Mouse (Mus musculus): ENCODE measurements around the gene Txnrd2. TPM values are rescaled to one million over a fixed set of nuclear protein-coding genes. Genes with fewer than 3 reads are reported as not detected.

The Txnrd2 gene
- polyA plus RNA-seq, 1 experiment from 2014 or later = 17.7 TPM

DNA sequence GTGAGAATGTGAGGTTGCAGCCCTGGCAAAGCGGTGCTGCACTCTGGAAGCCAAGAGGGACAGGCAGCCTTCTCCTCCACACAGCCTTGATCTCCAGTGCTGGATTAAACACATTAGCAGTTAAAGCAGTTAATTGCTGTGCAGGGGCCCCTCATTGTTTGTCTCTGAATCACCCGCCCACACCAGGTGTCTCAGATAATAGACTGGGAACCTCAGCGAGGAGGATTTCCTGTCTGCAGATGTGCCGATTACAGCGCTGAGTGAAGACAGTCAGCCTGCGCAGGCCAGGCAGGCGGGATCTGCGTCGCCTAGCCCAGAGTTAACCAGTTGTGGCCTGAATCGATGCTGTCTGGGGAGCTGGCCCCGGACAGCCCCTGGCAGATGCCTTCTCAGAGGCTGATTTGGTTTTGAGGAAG, 33.8 kb downstream of the Txnrd2 start:
- 2% methylated on average over 11 of the region's 11 CpGs for WGBS
- ATAC-seq (ENCODE audit: insufficient number of reproducible peaks, insufficient read depth, low FRiP score, low TSS enrichment, low read depth) = peak; percentile 53
- peak overlapping the region; percentile 44 for H3K4me2 ChIP-seq
- peak overlapping the region; percentile 32 for H3K9ac ChIP-seq
- no peaks in the 10 kb centered on the region for H3K9me3 ChIP-seq
- H3K36me3 ChIP-seq = peaks cover 9% of the 10 kb centered on the region; the same call in 1 of the 2 replicates
- peaks cover 9% of the 10 kb centered on the region; the same call in 1 of the 2 replicates for H3K27me3 ChIP-seq
- H3K4me1 ChIP-seq = peaks cover 41% of the 10 kb centered on the region
- H3K4me3 ChIP-seq = peak overlapping the region; percentile 5; the same call in 1 of the 2 replicates
- H3K27ac ChIP-seq = peak overlapping the region; percentile 62; the same call in 1 of the 2 replicates

DNA sequence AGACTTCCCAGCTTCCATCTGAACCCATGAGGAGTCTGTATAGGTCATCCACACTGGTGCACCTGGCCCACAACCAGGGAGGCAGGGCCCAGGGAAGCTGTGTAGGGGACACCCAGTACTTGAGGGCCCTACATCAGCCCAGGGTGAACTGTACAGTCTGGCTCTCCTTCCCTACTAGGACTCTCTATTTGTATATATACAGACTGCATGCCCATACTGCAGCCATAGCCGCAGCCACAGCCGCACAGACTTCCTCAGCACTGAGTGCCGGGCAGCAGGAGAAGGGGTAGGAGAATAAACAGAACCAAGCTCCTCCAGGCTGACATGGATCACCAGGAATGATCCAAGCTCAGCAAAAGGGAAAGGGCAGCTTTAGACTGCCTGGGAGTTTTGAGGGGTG, 34.6 kb downstream of the Txnrd2 start:
- ATAC-seq (ENCODE audit: insufficient number of reproducible peaks, insufficient read depth, low FRiP score, low TSS enrichment, low read depth) = no peak
- peak overlapping the region; percentile 32; the same call in 1 of the 2 replicates for H3K9ac ChIP-seq
- H3K27ac ChIP-seq = 0 out of 2 replicates have a peak overlapping the region, but pooled peaks have one; percentile 62
- H3K4me3 ChIP-seq = no peak overlapping the region
- no peak overlapping the region for H3K4me2 ChIP-seq
- H3K36me3 ChIP-seq = peaks cover 9% of the 10 kb centered on the region; the same call in 1 of the 2 replicates
- peaks cover 41% of the 10 kb centered on the region for H3K4me1 ChIP-seq
- no peaks in the 10 kb centered on the region for H3K9me3 ChIP-seq
- peaks cover 9% of the 10 kb centered on the region; the same call in 1 of the 2 replicates for H3K27me3 ChIP-seq
- WGBS = 92% methylated on average over 3 of the region's 3 CpGs

DNA sequence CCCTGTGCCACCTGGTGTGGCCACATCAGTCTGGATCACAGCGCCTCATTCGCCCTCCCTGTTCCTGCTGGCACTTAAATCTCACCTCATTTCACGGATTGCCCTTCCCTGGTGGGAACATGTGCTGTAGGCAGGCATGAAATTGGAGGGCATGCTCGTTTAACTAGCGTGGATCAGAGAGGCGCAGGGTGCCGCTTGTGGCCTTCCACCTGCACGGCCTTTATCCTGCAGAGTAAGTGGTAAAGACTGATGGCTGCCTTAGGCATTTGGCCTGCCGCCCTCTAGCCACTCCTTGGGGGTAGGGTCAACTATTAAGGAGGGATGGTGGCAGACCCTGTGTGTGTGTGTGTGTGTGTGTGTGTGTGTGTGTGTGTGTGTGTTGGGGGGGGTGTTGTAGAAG, 35.8 kb downstream of the Txnrd2 start:
- H3K9ac ChIP-seq = no peak overlapping the region
- H3K9me3 ChIP-seq = no peaks in the 10 kb centered on the region
- H3K4me1 ChIP-seq = peaks cover 41% of the 10 kb centered on the region
- ATAC-seq (ENCODE audit: insufficient number of reproducible peaks, insufficient read depth, low FRiP score, low TSS enrichment, low read depth) = no peak
- no peak overlapping the region for H3K4me2 ChIP-seq
- H3K36me3 ChIP-seq = 0 out of 2 replicates have a peak, but pooled peaks cover 1% of the 10 kb centered on the region
- H3K4me3 ChIP-seq = no peak overlapping the region
- WGBS = 44% methylated on average over 9 of the region's 9 CpGs
- 0 out of 2 replicates have a peak, but pooled peaks cover 5% of the 10 kb centered on the region for H3K27me3 ChIP-seq
- H3K27ac ChIP-seq = no peak overlapping the region

DNA sequence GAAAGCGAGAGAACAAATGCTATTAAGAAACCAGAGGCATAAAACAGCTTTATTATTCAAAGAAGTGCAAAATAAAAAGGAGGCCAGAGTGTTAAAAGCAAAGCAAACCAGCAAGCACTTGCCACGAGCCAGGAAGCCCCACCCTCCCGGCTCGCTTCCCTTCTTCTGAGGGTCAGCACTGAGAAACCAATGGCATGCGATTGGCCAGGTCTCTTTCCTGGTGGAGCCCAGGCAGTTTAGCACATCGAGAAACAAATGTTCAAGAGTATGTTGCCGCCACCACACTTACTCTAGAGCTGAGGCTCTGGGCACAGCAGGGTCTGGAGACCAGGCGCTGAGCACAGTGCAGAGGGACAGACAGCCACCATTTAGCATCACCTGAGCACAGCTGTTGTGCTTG, 36.4 kb downstream of the Txnrd2 start:
- no peak for ATAC-seq (ENCODE audit: insufficient number of reproducible peaks, insufficient read depth, low FRiP score, low TSS enrichment, low read depth)
- H3K4me3 ChIP-seq = no peak overlapping the region
- H3K27ac ChIP-seq = no peak overlapping the region
- no peaks in the 10 kb centered on the region for H3K9me3 ChIP-seq
- H3K9ac ChIP-seq = no peak overlapping the region
- no peak overlapping the region for H3K4me2 ChIP-seq
- no peaks in the 10 kb centered on the region for H3K36me3 ChIP-seq
- peaks cover 41% of the 10 kb centered on the region for H3K4me1 ChIP-seq
- H3K27me3 ChIP-seq = 0 out of 2 replicates have a peak, but pooled peaks cover 5% of the 10 kb centered on the region
- 51% methylated on average over 8 of the region's 8 CpGs for WGBS

DNA sequence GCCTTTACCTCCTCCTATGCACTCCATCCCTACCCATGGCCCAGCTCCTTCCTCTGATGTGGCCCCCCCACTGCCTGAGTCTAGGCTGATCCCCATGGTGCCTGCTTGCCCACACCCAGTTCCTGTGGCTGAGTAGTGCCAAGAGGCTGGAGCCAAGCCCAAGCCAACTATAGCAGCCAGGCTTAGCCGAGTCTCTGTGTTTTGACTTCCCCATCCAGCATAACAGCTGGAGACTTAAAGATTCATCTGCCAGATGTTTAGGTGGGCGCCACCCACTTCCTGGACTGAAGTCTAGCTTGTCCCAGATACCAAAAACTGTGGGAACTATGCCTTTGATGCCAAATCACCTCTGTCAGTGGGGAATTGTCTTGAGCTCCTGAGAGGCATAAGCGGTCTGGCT, 38.1 kb downstream of the Txnrd2 start:
- Histone ChIP-seq H3K27ac (peak overlapping the region; percentile 11; the same call in 1 of the 2 replicates), H3K9me3 (no peaks in the 10 kb centered on the region), H3K36me3 (0 out of 2 replicates have a peak, but pooled peaks cover 5% of the 10 kb centered on the region), H3K4me2 (no peak overlapping the region), H3K4me1 (peaks cover 32% of the 10 kb centered on the region), H3K4me3 (no peak overlapping the region), H3K9ac (no peak overlapping the region), H3K27me3 (0 out of 2 replicates have a peak, but pooled peaks cover 5% of the 10 kb centered on the region)
- 59% methylated on average over 3 of the region's 3 CpGs for WGBS
- ATAC-seq (ENCODE audit: insufficient number of reproducible peaks, insufficient read depth, low FRiP score, low TSS enrichment, low read depth) = no peak

DNA sequence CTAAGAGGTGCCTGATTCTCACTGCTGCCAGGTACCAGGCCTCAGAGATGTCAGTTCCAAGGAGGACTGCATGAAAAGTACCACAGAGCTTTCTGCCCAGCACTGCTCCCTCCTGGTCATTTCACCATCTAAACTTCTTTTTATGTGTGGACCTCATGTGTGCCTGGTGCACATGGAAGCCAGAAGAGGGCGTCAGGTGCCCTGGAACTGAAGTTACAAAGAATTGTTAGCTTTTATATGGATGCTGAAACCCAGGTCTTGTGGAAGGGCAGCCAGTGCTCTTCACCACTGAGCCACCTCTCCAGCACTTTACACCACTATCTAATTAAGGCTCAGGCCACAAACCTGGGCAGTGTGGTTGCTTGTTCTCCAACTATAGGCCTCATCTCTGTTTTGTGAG, 44.6 kb downstream of the Txnrd2 start:
- Histone ChIP-seq H3K4me2 (no peak overlapping the region), H3K36me3 (peaks cover 8% of the 10 kb centered on the region; the same call in 1 of the 2 replicates), H3K4me1 (peaks cover 15% of the 10 kb centered on the region; the same call in 1 of the 2 replicates), H3K27me3 (no peaks in the 10 kb centered on the region), H3K9me3 (no peaks in the 10 kb centered on the region), H3K9ac (no peak overlapping the region), H3K4me3 (no peak overlapping the region), H3K27ac (0 out of 2 replicates have a peak overlapping the region, but pooled peaks have one; percentile 12)
- 44% methylated on average over 1 of the region's 1 CpGs for WGBS
- ATAC-seq (ENCODE audit: insufficient number of reproducible peaks, insufficient read depth, low FRiP score, low TSS enrichment, low read depth) = no peak

DNA sequence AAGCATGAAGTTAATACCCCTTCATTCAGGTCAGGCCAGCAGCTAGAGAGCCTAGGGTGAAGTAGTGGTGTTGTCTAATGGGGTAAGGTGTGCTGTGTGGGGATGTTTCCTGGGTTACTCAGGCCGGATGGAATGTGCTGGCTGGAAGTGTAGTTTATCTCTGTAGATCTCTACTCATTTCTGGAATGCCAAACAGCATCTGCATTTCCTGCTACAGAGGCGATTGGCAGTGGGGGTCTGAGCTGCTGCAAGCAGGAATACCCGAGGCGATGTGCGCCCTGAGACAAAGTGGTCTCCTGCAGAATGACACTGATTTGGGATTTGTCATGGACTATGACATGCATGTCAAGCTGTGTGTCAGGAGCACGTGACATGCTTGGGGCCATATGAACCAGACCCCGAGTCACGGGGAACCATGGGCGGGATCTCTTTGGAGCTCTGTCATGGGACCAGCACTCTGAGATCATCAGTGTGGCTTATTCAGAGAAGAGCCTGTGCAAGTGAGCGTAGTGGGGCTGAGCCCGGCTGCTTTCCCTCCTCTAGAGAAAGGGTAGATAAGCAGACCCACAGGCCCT, 45.3 kb downstream of the Txnrd2 start:
- no peak overlapping the region for H3K4me3 ChIP-seq
- no peaks in the 10 kb centered on the region for H3K9me3 ChIP-seq
- WGBS = 53% methylated on average over 11 of the region's 11 CpGs
- H3K4me1 ChIP-seq = peaks cover 15% of the 10 kb centered on the region; the same call in 1 of the 2 replicates
- H3K27me3 ChIP-seq = no peaks in the 10 kb centered on the region
- H3K36me3 ChIP-seq = peaks cover 8% of the 10 kb centered on the region; the same call in 1 of the 2 replicates
- no peak for ATAC-seq (ENCODE audit: insufficient number of reproducible peaks, insufficient read depth, low FRiP score, low TSS enrichment, low read depth)
- 0 out of 2 replicates have a peak overlapping the region, but pooled peaks have one; percentile 12 for H3K27ac ChIP-seq
- no peak overlapping the region for H3K9ac ChIP-seq
- no peak overlapping the region for H3K4me2 ChIP-seq

DNA sequence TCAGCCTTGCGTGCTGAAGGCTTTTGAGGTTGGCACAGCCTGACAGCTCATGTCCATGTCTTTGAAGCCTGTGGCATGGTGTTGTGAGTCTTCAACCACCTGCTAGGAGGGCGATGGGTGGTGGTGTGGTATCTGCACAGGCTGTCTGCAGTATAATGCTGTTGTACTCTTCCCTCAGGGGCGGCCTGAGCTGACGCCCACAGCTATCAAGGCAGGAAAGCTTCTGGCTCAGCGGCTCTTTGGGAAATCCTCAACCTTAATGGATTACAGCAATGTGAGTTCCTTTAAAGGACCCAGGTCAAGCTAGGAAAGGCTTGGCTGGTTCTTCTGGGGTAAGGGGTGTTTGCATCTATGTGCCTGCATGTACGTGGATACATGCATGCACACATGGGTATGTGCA, 45.8 kb downstream of the Txnrd2 start:
- no peak overlapping the region for H3K4me3 ChIP-seq
- H3K4me1 ChIP-seq = peaks cover 15% of the 10 kb centered on the region; the same call in 1 of the 2 replicates
- H3K36me3 ChIP-seq = peaks cover 8% of the 10 kb centered on the region; the same call in 1 of the 2 replicates
- H3K4me2 ChIP-seq = no peak overlapping the region
- H3K9ac ChIP-seq = no peak overlapping the region
- ATAC-seq (ENCODE audit: insufficient number of reproducible peaks, insufficient read depth, low FRiP score, low TSS enrichment, low read depth) = no peak
- no peaks in the 10 kb centered on the region for H3K9me3 ChIP-seq
- H3K27ac ChIP-seq = 0 out of 2 replicates have a peak overlapping the region, but pooled peaks have one; percentile 12
- WGBS = 80% methylated on average over 6 of the region's 6 CpGs
- no peaks in the 10 kb centered on the region for H3K27me3 ChIP-seq

DNA sequence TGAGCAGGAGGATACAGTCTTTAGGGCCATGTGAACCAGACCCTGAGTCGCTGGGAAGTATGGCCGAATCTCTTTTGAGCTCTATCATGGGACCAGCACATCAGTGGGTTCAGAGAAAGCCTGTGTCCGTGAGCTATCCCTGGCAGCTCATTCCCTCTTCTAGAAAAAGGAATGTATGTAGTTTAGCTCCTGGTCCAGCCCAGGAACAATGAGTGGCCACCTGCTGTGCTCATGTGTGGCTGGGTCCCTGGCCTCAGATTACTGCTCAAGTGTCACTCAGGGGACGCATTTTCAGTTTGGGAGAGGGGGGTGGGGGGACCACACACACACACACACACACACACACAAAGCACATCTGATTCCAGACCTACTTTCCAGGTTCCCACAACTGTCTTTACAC, 46.2 kb downstream of the Txnrd2 start:
- H3K36me3 ChIP-seq = peaks cover 8% of the 10 kb centered on the region; the same call in 1 of the 2 replicates

DNA sequence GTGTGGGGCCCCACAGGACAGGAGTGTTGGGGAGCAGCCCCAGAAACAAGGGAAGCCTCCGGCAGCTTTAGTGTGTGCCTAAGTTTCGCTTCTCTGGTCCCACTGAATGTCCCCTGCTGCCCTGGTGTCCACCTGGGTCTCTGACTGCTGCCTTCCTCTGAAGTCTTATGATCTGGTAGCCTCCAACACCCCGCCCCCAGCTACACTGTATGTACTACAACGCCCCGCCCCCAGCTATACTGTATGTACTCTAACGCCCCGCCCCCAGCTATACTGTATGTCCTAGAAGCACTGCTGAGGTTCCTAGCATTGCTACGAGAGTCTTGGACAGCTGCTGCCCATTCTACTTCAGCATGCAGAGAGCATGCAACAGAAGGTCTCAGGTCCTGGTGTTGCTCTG, 46.8 kb downstream of the Txnrd2 start:
- no peaks in the 10 kb centered on the region for H3K9me3 ChIP-seq
- H3K4me1 ChIP-seq = peaks cover 15% of the 10 kb centered on the region
- no peak overlapping the region for H3K4me2 ChIP-seq
- H3K4me3 ChIP-seq = no peak overlapping the region
- H3K27me3 ChIP-seq = no peaks in the 10 kb centered on the region
- H3K27ac ChIP-seq = no peak overlapping the region
- no peak for ATAC-seq (ENCODE audit: insufficient number of reproducible peaks, insufficient read depth, low FRiP score, low TSS enrichment, low read depth)
- no peak overlapping the region for H3K9ac ChIP-seq
- WGBS = 88% methylated on average over 8 of the region's 8 CpGs
- peaks cover 10% of the 10 kb centered on the region; the same call in 1 of the 2 replicates for H3K36me3 ChIP-seq

More for the DNA sequence above, 46.2 kb downstream of the Txnrd2 start:
- Histone ChIP-seq H3K27ac (no peak overlapping the region), H3K4me1 (peaks cover 15% of the 10 kb centered on the region; the same call in 1 of the 2 replicates), H3K4me2 (no peak overlapping the region), H3K9ac (no peak overlapping the region), H3K27me3 (no peaks in the 10 kb centered on the region), H3K4me3 (no peak overlapping the region), H3K9me3 (no peaks in the 10 kb centered on the region)
- WGBS = 78% methylated on average over 4 of the region's 4 CpGs
- no peak for ATAC-seq (ENCODE audit: insufficient number of reproducible peaks, insufficient read depth, low FRiP score, low TSS enrichment, low read depth)

DNA sequence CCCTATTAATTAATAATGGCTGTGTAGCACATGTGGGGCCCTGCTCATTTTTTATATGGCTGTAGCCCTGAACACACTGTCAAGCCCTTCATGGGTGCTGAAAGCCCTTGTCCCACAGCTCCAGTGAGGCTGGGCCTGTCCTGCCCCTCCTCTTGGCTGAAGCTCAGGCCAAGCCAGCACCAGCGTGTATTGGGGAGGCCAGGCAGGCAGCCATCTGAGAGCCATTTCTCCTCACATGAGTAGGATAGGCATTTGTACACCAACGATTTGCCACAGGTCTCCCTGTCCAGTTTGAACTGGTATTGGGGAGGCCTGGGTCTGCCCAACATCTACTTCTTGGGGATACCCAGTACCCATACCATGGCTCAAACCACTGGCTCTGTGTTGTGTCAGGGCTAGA, 47.8 kb downstream of the Txnrd2 start:
- H3K4me1 ChIP-seq = peaks cover 17% of the 10 kb centered on the region
- 83% methylated on average over 2 of the region's 2 CpGs for WGBS
- no peaks in the 10 kb centered on the region for H3K9me3 ChIP-seq
- H3K4me2 ChIP-seq = no peak overlapping the region
- H3K27me3 ChIP-seq = no peaks in the 10 kb centered on the region
- no peak overlapping the region for H3K9ac ChIP-seq
- H3K27ac ChIP-seq = no peak overlapping the region
- H3K4me3 ChIP-seq = no peak overlapping the region
- ATAC-seq (ENCODE audit: insufficient number of reproducible peaks, insufficient read depth, low FRiP score, low TSS enrichment, low read depth) = no peak
- peaks cover 9% of the 10 kb centered on the region; the same call in 1 of the 2 replicates for H3K36me3 ChIP-seq

DNA sequence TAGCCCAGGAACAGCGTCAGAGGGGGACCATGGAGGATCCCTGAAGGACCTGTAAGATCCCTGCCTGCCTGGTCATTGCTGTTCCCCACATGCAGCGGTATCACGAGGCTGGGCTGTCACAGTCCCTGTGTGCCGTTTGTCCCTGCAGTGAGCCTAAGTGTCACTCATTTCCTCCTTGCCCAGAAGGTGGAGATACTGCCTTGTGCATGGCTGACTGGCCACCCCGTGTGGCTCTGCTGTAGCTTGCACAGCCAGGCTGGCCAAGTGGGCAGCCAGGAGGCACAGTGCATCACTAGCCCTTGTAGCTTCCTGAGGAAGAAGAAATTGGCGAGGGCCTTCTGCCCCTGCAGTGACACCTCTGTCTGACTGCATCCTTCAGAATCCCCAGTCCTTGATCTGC, 51.8 kb downstream of the Txnrd2 start:
- Histone ChIP-seq H3K27ac (no peak overlapping the region), H3K4me1 (peaks cover 19% of the 10 kb centered on the region), H3K27me3 (no peaks in the 10 kb centered on the region), H3K4me2 (no peak overlapping the region), H3K36me3 (peaks cover 7% of the 10 kb centered on the region; the same call in 1 of the 2 replicates), H3K9me3 (no peaks in the 10 kb centered on the region), H3K9ac (no peak overlapping the region), H3K4me3 (no peak overlapping the region)
- ATAC-seq (ENCODE audit: insufficient number of reproducible peaks, insufficient read depth, low FRiP score, low TSS enrichment, low read depth) = no peak
- WGBS = 65% methylated on average over 6 of the region's 6 CpGs

Measured in embryonic facial prominence, embryonic 13.5 days (tissue).